Mouse (Mus musculus) megakaryocyte-erythroid progenitor cell, adult 5 weeks (primary cell): ENCODE data around the gene Poldip2. TPM values are rescaled to one million over a fixed set of nuclear protein-coding genes. Genes with fewer than 3 reads are reported as not detected.

Experiments used
- polyA plus RNA-seq: library from polyadenylated mRNA; stranded (reverse); fragments of >175 nt; gene quantifications from 2 replicates; pipeline ENCODE4 v1.2.3, GENCODE M21; 2012

Gene Poldip2
- 65.3 and 65.5 TPM in 2 replicates for polyA plus RNA-seq

GRCm38 (mm10) chr11:78512025-78512957, at the start of gene Poldip2, which contains the start of gene Tmem199:
Gene Poldip2, plus strand, starts transcription at chr11:78512193.
Gene Tmem199, minus strand, starts transcription at chr11:78512172.

GRCm38 (mm10) chr11:78465568-78466180, 46.3 kb upstream of the Poldip2 start, which contains the start of gene Slc46a1:
Gene Slc46a1, plus strand, starts transcription at chr11:78465697.

GRCm38 (mm10) chr11:78497544-78498522, 14.2 kb upstream of the Poldip2 start, which contains the start of gene Sarm1:
Gene Sarm1, minus strand, starts transcription at chr11:78497754.

DNA sequence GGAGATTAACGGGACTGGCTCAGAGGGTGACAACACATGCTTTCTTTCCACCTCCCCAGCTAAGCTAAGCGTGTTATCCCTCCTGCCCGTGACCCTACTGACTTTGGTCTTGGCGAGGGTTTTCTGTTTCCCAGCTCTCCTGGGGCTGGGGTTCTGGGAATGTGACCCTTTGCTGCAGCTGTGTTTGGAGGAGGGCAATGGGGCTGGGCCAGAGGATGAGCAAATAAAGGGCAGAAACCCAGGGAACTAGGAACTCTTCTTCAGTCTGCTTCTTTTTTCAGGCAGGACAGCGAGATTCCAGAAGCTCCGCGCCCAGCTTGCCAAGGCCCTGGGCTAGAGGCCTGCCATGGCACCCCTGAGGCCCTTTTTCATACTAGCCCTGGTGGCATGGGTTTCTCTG, 13.0 kb upstream of the Poldip2 start, which contains the start of gene Vtn:
Vtn (plus strand) TSS at position 88 of the 400 bp plus-strand sequence.

GRCm38 (mm10) chr11:78502909-78503650, 8.9 kb upstream of the Poldip2 start, which contains the start of gene Sebox:
Gene Sebox, plus strand, starts transcription at chr11:78503447.

GRCm38 (mm10) chr11:78536080-78536689, 24.2 kb downstream of the Poldip2 start, which contains the start of the genes Tnfaip1 and Ift20:
Gene Tnfaip1, minus strand, starts transcription at chr11:78536332.
Gene Ift20, plus strand, starts transcription at chr11:78536361.

DNA sequence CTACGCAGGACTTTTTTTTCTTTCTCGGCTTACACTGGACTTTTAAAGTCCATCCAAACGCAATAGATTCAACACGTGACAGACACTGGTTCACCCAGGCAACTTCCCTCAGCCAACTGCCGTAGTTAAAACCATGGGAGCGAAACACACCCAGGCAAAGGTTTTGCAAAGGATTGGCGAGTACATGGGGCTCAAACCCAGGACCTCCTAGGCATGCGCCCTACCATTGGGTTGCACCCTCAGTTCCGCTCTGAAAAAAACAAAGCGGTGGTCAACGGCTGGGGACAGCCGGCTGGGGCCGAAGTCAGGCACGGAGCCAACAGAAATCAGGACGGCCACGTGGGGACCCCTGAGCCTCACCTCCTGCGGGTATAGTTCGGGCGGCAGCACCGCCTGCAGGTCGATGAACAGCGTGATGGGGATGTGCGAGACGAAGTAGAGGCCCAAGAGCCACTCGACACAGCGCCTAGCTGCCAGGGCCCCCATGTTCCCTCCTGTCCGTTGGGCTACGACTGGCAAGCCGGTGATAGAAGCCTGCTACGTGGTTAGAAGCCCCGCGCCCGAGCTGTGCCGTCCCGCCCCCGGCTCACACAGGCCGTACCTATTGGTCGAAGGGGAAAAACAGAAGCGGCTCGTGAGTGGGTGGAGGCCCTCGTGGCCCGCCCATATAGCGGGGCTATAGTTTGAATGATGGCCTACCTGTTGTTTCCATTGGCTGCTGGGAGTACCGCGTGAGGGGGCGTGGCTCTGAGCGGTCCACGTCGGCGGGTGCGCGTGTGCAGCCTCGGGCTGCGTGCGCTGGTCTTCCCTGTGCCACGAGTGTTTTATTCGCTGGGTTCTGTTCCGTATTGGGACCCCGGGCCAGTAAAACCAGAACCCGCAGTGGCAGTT, 38.4 kb downstream of the Poldip2 start, which contains the start of gene Tmem97:
Tmem97 (minus strand) TSS at position 610 of the 891 bp plus-strand sequence.

Other genes starting within 250 kb of the Poldip2 start
- gene BC030499, start 221.4 kb upstream of the Poldip2 start, polyA plus RNA-seq: not detected in 2 replicates
- 66.8 and 68.5 TPM in 2 replicates for gene Spag5, start 210.7 kb upstream of the Poldip2 start, polyA plus RNA-seq
- 0.44 and 1.4 TPM in 2 replicates for gene Aldoc, start 189.2 kb upstream of the Poldip2 start, polyA plus RNA-seq
- gene Pigs, start 183.8 kb upstream of the Poldip2 start, polyA plus RNA-seq: 84.7 and 91.0 TPM in 2 replicates
- gene Unc119, start 168.7 kb upstream of the Poldip2 start, polyA plus RNA-seq: 74.0 and 91.3 TPM in 2 replicates
- not detected in 2 replicates for gene Foxn1, start 125.6 kb upstream of the Poldip2 start, polyA plus RNA-seq
- 0.05 and 0.10 TPM in 2 replicates for gene Slc13a2, start 90.0 kb upstream of the Poldip2 start, polyA plus RNA-seq
- 1.1 and 1.7 TPM in 2 replicates for gene Slc46a1, start 46.5 kb upstream of the Poldip2 start, polyA plus RNA-seq
- 0.04 TPM in 1 of 2 replicates, not detected in the other for gene Sarm1, start 14.4 kb upstream of the Poldip2 start, polyA plus RNA-seq
- gene Vtn, start 13.1 kb upstream of the Poldip2 start, polyA plus RNA-seq: not detected in 2 replicates
- not detected in 2 replicates for gene Sebox, start 8.7 kb upstream of the Poldip2 start, polyA plus RNA-seq
- gene Tmem199, start within 50 bp of the Poldip2 start, polyA plus RNA-seq: 8.4 and 11.4 TPM in 2 replicates
- 2.5 and 4.3 TPM in 2 replicates for gene Tnfaip1, start 24.1 kb downstream of the Poldip2 start, polyA plus RNA-seq
- 71.6 and 76.3 TPM in 2 replicates for gene Ift20, start 24.2 kb downstream of the Poldip2 start, polyA plus RNA-seq
- gene Tmem97, start 38.6 kb downstream of the Poldip2 start, polyA plus RNA-seq: 24.4 and 34.5 TPM in 2 replicates
- 5.8 and 5.9 TPM in 2 replicates for gene Nlk, start 185.2 kb downstream of the Poldip2 start, polyA plus RNA-seq
- 37.4 and 44.1 TPM in 2 replicates for gene Ccnq, start 239.5 kb downstream of the Poldip2 start, polyA plus RNA-seq